Mouse (Mus musculus) myocyte (in vitro differentiated cells): Measurements from ENCODE around the gene 4931429L15Rik. TPM values are rescaled to one million over a fixed set of nuclear protein-coding genes. Genes with fewer than 3 reads are reported as not detected.
"Not testable (repeated sequence)": the region's sequence is repeated elsewhere in the genome, so short reads cannot be mapped to it uniquely, and the experiment has no call there.

Experiments used
- H3K27me3 ChIP-seq: one replicate; pipeline ENCODE4 v1.6.1; 2011; ENCODE audit not compliant: control insufficient read depth, insufficient read depth, insufficient read length
- H3K36me3 ChIP-seq: one replicate; pipeline ENCODE4 v1.6.1; 2011; ENCODE audit not compliant: control insufficient read depth, insufficient read depth
- H3K4me2 ChIP-seq: one replicate; pipeline ENCODE4 v1.6.1; 2011; ENCODE audit warnings: low read depth, control low read depth
- H3K4me3 ChIP-seq: one replicate; pipeline ENCODE4 v1.5.1; 2011; ENCODE audit warnings: mild to moderate bottlenecking, control low read depth, moderate library complexity
- H3K79me2 ChIP-seq: one replicate; pipeline ENCODE4 v1.6.1; 2011; ENCODE audit not compliant: control insufficient read depth, insufficient read depth
- H3ac ChIP-seq: one replicate; pipeline ENCODE4 v1.6.1; 2011; ENCODE audit not compliant: control insufficient read depth, insufficient read length
- CEBPB ChIP-seq: IDR thresholded peaks from 2 replicates; pipeline ENCODE4 v1.6.1; 2011; ENCODE audit warnings: mild to moderate bottlenecking, moderate library complexity; ENCODE audit not compliant: poor library complexity, insufficient read depth, severe bottlenecking
- E2F4 ChIP-seq: IDR thresholded peaks from one replicate; pipeline ENCODE4 v1.6.1; 2011; ENCODE audit warnings: mild to moderate bottlenecking, control low read depth, moderate library complexity; ENCODE audit not compliant: insufficient read depth
- MAX ChIP-seq: IDR thresholded peaks from one replicate; pipeline ENCODE4 v1.6.1; 2011; ENCODE audit warnings: low read depth, mild to moderate bottlenecking, control low read depth
- MYOD1 ChIP-seq, 3 experiments: IDR thresholded peaks; one replicate each; pipeline ENCODE4 v1.6.1; 2011; ENCODE audit warnings: control low read depth in 2 of 3, low read depth in 2 of 3, mild to moderate bottlenecking in 2 of 3, moderate library complexity in 1 of 3; ENCODE audit not compliant: insufficient read length in 2 of 3, control insufficient read depth in 1 of 3
- MYOG ChIP-seq, 3 experiments: IDR thresholded peaks; one replicate each; pipeline ENCODE4 v1.6.1; 2011; ENCODE audit warnings: control low read depth in 2 of 3, low read depth in 2 of 3, mild to moderate bottlenecking in 2 of 3; ENCODE audit not compliant: insufficient read length in 2 of 3, control insufficient read depth in 1 of 3, insufficient read depth in 1 of 3
- POLR2A ChIP-seq: IDR thresholded peaks from one replicate; pipeline ENCODE4 v1.6.1; 2011; ENCODE audit warnings: low read depth, mild to moderate bottlenecking, control low read depth, moderate library complexity; ENCODE audit not compliant: insufficient read length
- POLR2AphosphoS2 ChIP-seq: IDR thresholded peaks from one replicate; pipeline ENCODE4 v1.6.1; 2011; ENCODE audit warnings: low read depth, control low read depth; ENCODE audit not compliant: insufficient read length
- REST ChIP-seq: IDR thresholded peaks from one replicate; pipeline ENCODE4 v1.6.1; 2011; ENCODE audit warnings: mild to moderate bottlenecking, control low read depth, moderate library complexity; ENCODE audit not compliant: insufficient read depth, insufficient read length
- SRF ChIP-seq: IDR thresholded peaks from one replicate; pipeline ENCODE4 v1.6.1; 2011; ENCODE audit warnings: low read depth; ENCODE audit not compliant: control insufficient read depth, insufficient read length
- TCF12 ChIP-seq: IDR thresholded peaks from one replicate; pipeline ENCODE4 v1.6.1; 2011; ENCODE audit warnings: mild to moderate bottlenecking, control low read depth; ENCODE audit not compliant: poor library complexity, insufficient read depth, severe bottlenecking
- TCF3 ChIP-seq: IDR thresholded peaks from one replicate; pipeline ENCODE4 v1.6.1; 2011; ENCODE audit warnings: low read depth, control low read depth; ENCODE audit not compliant: insufficient read length
- USF1 ChIP-seq: IDR thresholded peaks from one replicate; pipeline ENCODE4 v1.6.1; 2011; ENCODE audit warnings: low read depth, mild to moderate bottlenecking, control low read depth, moderate library complexity
- polyA plus RNA-seq: library from polyadenylated mRNA; unstranded; fragments of >200 nt; fragmentation: generic; extraction: Trizol; gene quantifications from one replicate; pipeline ENCODE4 v1.2.1, GENCODE M21; 2012; ENCODE audit warnings: missing spikeins

The 4931429L15Rik gene
- polyA plus RNA-seq, 1 experiment: not detected

DNA sequence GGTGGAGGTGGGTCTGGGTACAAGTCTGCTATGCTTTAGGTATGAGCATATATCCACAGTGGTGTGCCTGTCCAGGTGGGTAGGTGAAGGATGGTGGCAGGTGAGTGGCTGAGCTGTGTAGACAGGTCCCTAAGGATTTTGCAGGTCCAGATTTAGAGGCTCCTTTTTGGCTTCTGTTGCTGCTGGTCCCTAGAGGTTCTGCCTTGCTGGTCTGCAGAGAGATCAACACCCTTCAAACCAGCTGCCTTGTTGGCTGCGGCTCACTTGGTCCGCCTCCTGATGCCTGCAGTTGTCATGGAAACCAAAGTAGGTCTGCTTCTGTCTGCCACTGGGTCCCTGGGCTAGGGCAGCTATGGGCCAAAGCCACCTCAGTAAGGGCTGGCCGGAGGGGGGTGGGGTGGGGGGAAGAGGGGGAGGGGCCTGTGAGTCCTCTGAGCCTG is 18.1 kb upstream of the 4931429L15Rik start:
- Histone ChIP-seq H3K36me3 (no peaks in the 10 kb centered on the region), H3K4me3 (no peak overlapping the region), H3K79me2 (no peaks in the 10 kb centered on the region), H3ac (no peak overlapping the region), H3K4me2 (peak overlapping the region; percentile 38), H3K27me3 (peaks cover 28% of the 10 kb centered on the region)
- TF ChIP-seq POLR2AphosphoS2: no peak
- TF ChIP-seq MYOD1 (IDR thresholded peaks at IDR 0.05; ENCODE audit: control insufficient read depth in 1 of 3, insufficient read length in 2 of 3, low read depth in 2 of 3): peak in 1 of 3 experiments; percentile 45
- TF ChIP-seq MYOG (IDR thresholded peaks at IDR 0.05; ENCODE audit: control insufficient read depth in 1 of 3, insufficient read depth in 1 of 3, insufficient read length in 2 of 3, low read depth in 2 of 3): peak in 1 of 3 experiments; percentile 34

DNA sequence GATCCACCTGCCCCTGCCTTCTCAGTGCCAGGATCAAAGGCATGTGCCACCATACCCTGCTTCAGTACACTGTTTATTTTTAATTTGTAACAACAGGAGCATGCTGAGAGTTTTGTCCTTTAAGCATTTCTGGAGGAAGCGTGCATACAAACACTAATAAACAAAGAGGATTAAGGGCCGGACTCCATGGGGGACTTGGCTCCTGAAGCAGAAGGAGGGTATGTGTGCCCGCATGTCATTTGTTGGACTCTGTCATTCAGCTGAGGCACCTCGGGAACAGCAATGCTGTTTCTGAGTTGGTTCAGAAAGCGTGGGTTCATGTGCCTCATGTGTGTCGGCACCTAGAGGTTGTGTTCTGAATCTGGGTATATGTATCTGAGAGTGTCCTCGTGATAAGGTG is 17.5 kb upstream of the 4931429L15Rik start:
- Histone ChIP-seq H3K4me2 (peak overlapping the region; percentile 18), H3K27me3 (peaks cover 33% of the 10 kb centered on the region), H3ac (no peak overlapping the region), H3K79me2 (no peaks in the 10 kb centered on the region), H3K4me3 (no peak overlapping the region), H3K36me3 (no peaks in the 10 kb centered on the region)
- no peak for TF ChIP-seq CEBPB
- TF ChIP-seq REST: no peak
- TF ChIP-seq E2F4: no peak
- TF ChIP-seq MYOG (IDR thresholded peaks at IDR 0.05; ENCODE audit: control insufficient read depth in 1 of 3, insufficient read depth in 1 of 3, insufficient read length in 2 of 3, low read depth in 2 of 3): no peak
- no peak for TF ChIP-seq POLR2A
- TF ChIP-seq USF1: no peak
- no peak for TF ChIP-seq TCF12
- no peak for TF ChIP-seq POLR2AphosphoS2
- TF ChIP-seq MAX: no peak
- no peak for TF ChIP-seq SRF
- no peak for TF ChIP-seq MYOD1 (IDR thresholded peaks at IDR 0.05; ENCODE audit: control insufficient read depth in 1 of 3, insufficient read length in 2 of 3, low read depth in 2 of 3)
- TF ChIP-seq TCF3: no peak

DNA sequence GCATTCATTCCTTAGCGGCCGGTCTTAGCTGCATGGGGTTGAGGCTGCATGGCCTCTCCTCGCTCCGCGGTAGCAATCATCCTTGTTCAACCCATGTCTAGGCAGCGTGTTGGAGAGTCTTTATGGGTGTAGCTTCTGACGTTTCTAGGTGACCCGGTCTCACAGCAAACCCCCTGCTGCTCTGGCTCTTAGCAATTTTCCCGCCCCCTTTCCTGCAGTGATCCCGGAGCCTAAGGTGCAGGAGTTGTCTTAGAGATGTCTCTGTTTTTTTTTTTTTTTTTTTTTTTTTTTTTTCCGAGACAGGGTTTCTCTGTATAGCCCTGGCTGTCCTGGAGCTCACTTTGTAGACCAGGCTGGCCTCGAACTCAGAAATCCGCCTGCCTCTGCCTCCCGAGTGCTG is 16.5 kb upstream of the 4931429L15Rik start:
- H3K4me3 ChIP-seq, H3ac ChIP-seq, H3K79me2 ChIP-seq, H3K36me3 ChIP-seq, H3K4me2 ChIP-seq: not testable (repeated sequence)
- peaks cover 33% of the 10 kb centered on the region for H3K27me3 ChIP-seq

DNA sequence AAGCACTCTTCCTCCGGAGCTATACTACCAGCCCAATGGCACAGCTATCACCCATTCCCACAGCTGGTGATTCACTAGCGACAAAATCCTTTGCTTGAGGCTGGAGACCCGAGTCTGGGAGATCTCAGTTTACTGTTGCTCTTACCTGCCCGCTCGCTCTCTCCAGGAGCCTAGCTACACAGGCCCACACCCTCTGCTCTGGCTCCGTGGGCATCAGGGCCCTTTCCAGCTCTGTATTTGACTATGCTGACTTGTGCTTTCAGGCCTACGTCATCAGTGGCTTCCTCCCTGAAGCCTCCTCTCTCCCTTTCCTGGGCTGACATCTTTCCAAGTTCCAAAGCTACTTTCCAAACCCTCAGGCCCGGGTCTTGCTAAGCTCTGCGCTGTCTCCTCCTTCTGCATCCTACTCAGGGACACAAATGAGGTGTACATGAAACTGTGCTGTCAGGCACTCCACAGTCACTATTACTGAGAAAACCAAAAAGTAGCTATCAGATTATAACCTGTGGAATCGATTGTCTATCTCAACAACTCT is 15.7 kb upstream of the 4931429L15Rik start:
- no peak overlapping the region for H3K4me2 ChIP-seq
- no peak overlapping the region for H3ac ChIP-seq
- TF ChIP-seq MYOD1 (IDR thresholded peaks at IDR 0.05; ENCODE audit: control insufficient read depth in 1 of 3, insufficient read length in 2 of 3, low read depth in 2 of 3) (no peak), POLR2AphosphoS2 (no peak), TCF12 (no peak), USF1 (no peak), TCF3 (no peak), POLR2A (no peak), REST (no peak), MAX (no peak), MYOG (IDR thresholded peaks at IDR 0.05; ENCODE audit: control insufficient read depth in 1 of 3, insufficient read depth in 1 of 3, insufficient read length in 2 of 3, low read depth in 2 of 3) (no peak), SRF (no peak), CEBPB (no peak), E2F4 (no peak)
- H3K36me3 ChIP-seq: no peaks in the 10 kb centered on the region
- no peak overlapping the region for H3K4me3 ChIP-seq
- no peaks in the 10 kb centered on the region for H3K79me2 ChIP-seq
- H3K27me3 ChIP-seq: peaks cover 33% of the 10 kb centered on the region

DNA sequence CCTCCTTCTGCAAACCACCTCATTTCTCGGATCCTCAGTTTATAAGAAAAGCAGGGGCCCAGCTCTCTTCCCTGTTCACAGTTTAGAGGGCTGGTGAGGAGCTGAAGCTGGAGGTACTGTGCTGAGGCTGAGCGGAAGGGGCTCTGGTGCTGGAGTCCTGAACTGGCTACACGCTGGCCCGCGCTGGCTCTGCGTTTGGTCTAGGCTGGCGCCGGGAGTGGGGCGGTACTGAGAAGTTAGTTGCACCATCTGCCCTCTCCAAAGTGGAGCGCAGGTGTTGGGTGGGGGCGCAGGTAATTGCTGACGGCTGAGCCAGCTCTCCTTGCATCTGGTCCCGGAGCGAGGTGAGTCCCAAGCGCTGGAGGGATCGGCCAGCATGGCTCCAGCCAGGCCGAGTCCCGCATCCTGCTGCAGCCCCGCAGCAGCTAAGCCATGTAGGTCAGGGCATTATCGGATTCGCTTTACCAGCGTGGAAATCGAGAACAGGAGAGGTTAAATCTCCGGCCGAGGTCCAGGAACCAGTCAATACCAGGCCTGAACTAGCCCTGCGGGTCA is 14.8 kb upstream of the 4931429L15Rik start:
- Histone ChIP-seq H3K4me2 (no peak overlapping the region), H3K27me3 (peaks cover 33% of the 10 kb centered on the region), H3K79me2 (no peaks in the 10 kb centered on the region), H3K4me3 (no peak overlapping the region), H3ac (no peak overlapping the region), H3K36me3 (no peaks in the 10 kb centered on the region)
- TF ChIP-seq USF1 (no peak), TCF3 (no peak), CEBPB (no peak), REST (no peak), MYOD1 (IDR thresholded peaks at IDR 0.05; ENCODE audit: control insufficient read depth in 1 of 3, insufficient read length in 2 of 3, low read depth in 2 of 3) (no peak), POLR2A (no peak), MYOG (IDR thresholded peaks at IDR 0.05; ENCODE audit: control insufficient read depth in 1 of 3, insufficient read depth in 1 of 3, insufficient read length in 2 of 3, low read depth in 2 of 3) (no peak), MAX (no peak)
